Mouse (Mus musculus): ENCODE results near the gene Afap1. TPM values are rescaled to one million over a fixed set of nuclear protein-coding genes. Genes with fewer than 3 reads are reported as not detected.

Gene Afap1
- total and polyA plus RNA-seq, 3 experiments: 0.03 to 0.04 TPM; not detected in 1

DNA sequence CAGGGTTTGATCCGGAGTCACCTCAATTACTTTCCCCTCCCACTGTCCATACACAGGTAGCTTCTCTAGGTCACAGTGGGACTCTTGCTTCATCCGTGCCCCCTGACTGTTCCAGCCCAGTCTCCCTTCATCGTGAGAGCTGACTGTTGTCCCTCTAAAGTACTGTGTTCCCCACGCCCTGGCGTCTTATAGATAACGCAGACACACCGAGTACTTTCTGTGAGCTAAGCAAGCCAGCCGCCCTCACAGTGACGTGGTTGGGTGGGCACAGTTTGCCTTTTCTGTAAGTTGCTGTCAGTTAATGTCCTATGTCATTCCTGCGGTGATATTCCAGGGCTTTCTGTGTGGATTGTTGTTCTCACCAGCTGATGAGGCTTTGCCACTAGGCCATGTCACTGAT, 39.9 kb downstream of the Afap1 start:
- Histone ChIP-seq H3K9me3 (replicated peaks; ENCODE audit: insufficient read depth, low read length) (no peaks in the 10 kb centered on the region), H3K36me3 (ENCODE audit: control insufficient read depth in 1 of 2, insufficient read depth in 2 of 2, low read length in 2 of 2) (no peaks in the 10 kb centered on the region), H3K9ac (ENCODE audit: control insufficient read depth, low read depth, low read length, poor library complexity, severe bottlenecking) (no peak overlapping the region), H3K27me3 (ENCODE audit: control insufficient read depth in 1 of 2, insufficient read depth in 2 of 2, low read length in 2 of 2) (no peaks in the 10 kb centered on the region), H3K27ac (ENCODE audit: control insufficient read depth, low read depth, low read length) (no peak overlapping the region), H3K4me3 (ENCODE audit: control insufficient read depth in 1 of 2, insufficient read depth in 1 of 2, low read depth in 2 of 2, low read length in 2 of 2) (no peak overlapping the region), H3K79me2 (ENCODE audit: control insufficient read depth, insufficient read depth, low read length, poor library complexity) (no peaks in the 10 kb centered on the region), H3K4me1 (ENCODE audit: control insufficient read depth in 1 of 2, insufficient read depth in 2 of 2, low read length in 2 of 2) (no peaks in the 10 kb centered on the region)
- TF ChIP-seq MEF2A (IDR thresholded peaks at IDR 0.05; ENCODE audit: extremely low read depth, insufficient replicate concordance, low read depth, low read length, poor library complexity, severe bottlenecking) (no peak), ZC3H11A (IDR thresholded peaks at IDR 0.05; ENCODE audit: low read depth, low read length) (no peak), POLR2AphosphoS5 (IDR thresholded peaks at IDR 0.05; ENCODE audit: borderline replicate concordance, low read depth, low read length) (no peak), ELF1 (IDR thresholded peaks at IDR 0.05; ENCODE audit: low read depth, low read length) (no peak), CHD2 (IDR thresholded peaks at IDR 0.05; ENCODE audit: low read length) (no peak), SMC3 (IDR thresholded peaks at IDR 0.05; ENCODE audit: low read depth, low read length) (no peak), E2F4 (IDR thresholded peaks at IDR 0.05; ENCODE audit: borderline replicate concordance, low read depth, low read length) (no peak), MAFK (IDR thresholded peaks at IDR 0.05; ENCODE audit: borderline replicate concordance, low read depth, low read length) (no peak), USF2 (IDR thresholded peaks at IDR 0.05; ENCODE audit: borderline replicate concordance in 1 of 2, insufficient read depth in 1 of 2, low read depth in 1 of 2, low read length in 2 of 2) (no peak), ZKSCAN1 (IDR thresholded peaks at IDR 0.05; ENCODE audit: low read depth, low read length) (no peak), POLR2A (IDR thresholded peaks at IDR 0.05; ENCODE audit: control insufficient read depth in 1 of 2, insufficient read depth in 1 of 2, low read depth in 1 of 2, low read length in 2 of 2, poor library complexity in 1 of 2) (no peak)
- no peak for DNase-seq (ENCODE audit: low read depth, low spot score)

DNA sequence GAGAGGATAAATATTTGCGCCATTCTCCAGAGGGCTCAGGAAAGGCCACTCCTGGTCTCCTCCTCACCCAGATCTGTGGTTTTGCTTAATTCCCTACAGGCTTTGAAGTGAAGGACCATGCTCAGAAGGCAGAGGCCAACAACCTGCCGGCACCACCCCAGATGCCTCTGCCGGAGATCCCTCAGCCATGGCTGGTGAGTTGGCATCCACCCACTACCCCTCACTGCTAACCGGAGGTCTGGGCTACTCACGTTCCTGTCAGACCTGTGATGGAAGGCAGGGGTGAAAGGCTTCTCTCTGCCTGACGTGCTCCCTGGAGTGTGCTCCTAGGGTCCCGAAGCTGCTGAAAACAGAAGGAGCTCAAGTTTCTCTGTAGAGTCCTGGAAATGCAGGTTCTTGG, 42.8 kb downstream of the Afap1 start:
- no peak overlapping the region for H3K9ac ChIP-seq (ENCODE audit: control insufficient read depth, low read depth, low read length, poor library complexity, severe bottlenecking)
- no peaks in the 10 kb centered on the region for H3K79me2 ChIP-seq (ENCODE audit: control insufficient read depth, insufficient read depth, low read length, poor library complexity)
- no peaks in the 10 kb centered on the region for H3K9me3 ChIP-seq (replicated peaks; ENCODE audit: insufficient read depth, low read length)
- no peak for TF ChIP-seq MAFK (IDR thresholded peaks at IDR 0.05; ENCODE audit: borderline replicate concordance, low read depth, low read length)
- TF ChIP-seq GABPA (IDR thresholded peaks at IDR 0.05; ENCODE audit: low read depth, low read length): no peak
- no peak for TF ChIP-seq EP300 (IDR thresholded peaks at IDR 0.05; ENCODE audit: low read depth in 1 of 2, low read length in 2 of 2)
- no peak for TF ChIP-seq SIN3A (IDR thresholded peaks at IDR 0.05; ENCODE audit: low read length)
- TF ChIP-seq TCF12 (IDR thresholded peaks at IDR 0.05; ENCODE audit: low read depth, low read length): no peak
- no peak for TF ChIP-seq CTCF (IDR thresholded peaks at IDR 0.05 in 2 of 3, conservative IDR thresholded peaks at IDR 0.05 in 1 of 3; ENCODE audit: control insufficient read depth in 1 of 3, insufficient read depth in 1 of 3, low read depth in 2 of 3, low read length in 3 of 3, poor library complexity in 1 of 3, severe bottlenecking in 1 of 3)
- TF ChIP-seq USF1 (IDR thresholded peaks at IDR 0.05; ENCODE audit: low read depth, low read length): no peak
- no peak for TF ChIP-seq NELFE (IDR thresholded peaks at IDR 0.05; ENCODE audit: low read depth, low read length)
- TF ChIP-seq RCOR1 (IDR thresholded peaks at IDR 0.05; ENCODE audit: low read depth, low read length): no peak
- no peak for TF ChIP-seq TBP (IDR thresholded peaks at IDR 0.05; ENCODE audit: low read depth, low read length)
- no peak for TF ChIP-seq POLR2A (IDR thresholded peaks at IDR 0.05; ENCODE audit: control insufficient read depth in 1 of 2, insufficient read depth in 1 of 2, low read depth in 1 of 2, low read length in 2 of 2, poor library complexity in 1 of 2)
- TF ChIP-seq ETS1 (IDR thresholded peaks at IDR 0.05; ENCODE audit: low read depth, low read length): no peak
- TF ChIP-seq ZKSCAN1 (IDR thresholded peaks at IDR 0.05; ENCODE audit: low read depth, low read length): no peak
- no peak for TF ChIP-seq E2F4 (IDR thresholded peaks at IDR 0.05; ENCODE audit: borderline replicate concordance, low read depth, low read length)
- no peak for TF ChIP-seq MYC (IDR thresholded peaks at IDR 0.05; ENCODE audit: low read depth, low read length)
- no peak overlapping the region for H3K27ac ChIP-seq (ENCODE audit: control insufficient read depth, low read depth, low read length)
- no peak overlapping the region for H3K4me3 ChIP-seq (ENCODE audit: control insufficient read depth in 1 of 2, insufficient read depth in 1 of 2, low read depth in 2 of 2, low read length in 2 of 2)
- no peaks in the 10 kb centered on the region for H3K27me3 ChIP-seq (ENCODE audit: control insufficient read depth in 1 of 2, insufficient read depth in 2 of 2, low read length in 2 of 2)
- H3K4me1 ChIP-seq (ENCODE audit: control insufficient read depth in 1 of 2, insufficient read depth in 2 of 2, low read length in 2 of 2): no peaks in the 10 kb centered on the region
- H3K36me3 ChIP-seq (ENCODE audit: control insufficient read depth in 1 of 2, insufficient read depth in 2 of 2, low read length in 2 of 2): no peaks in the 10 kb centered on the region
- DNase-seq (ENCODE audit: low read depth, low spot score): no peak
